Mouse (Mus musculus) urinary bladder, adult 18-20 months (tissue): ENCODE measurements around the gene Qrich1.

Experiments
- DNase-seq, 2 experiments: peaks; one replicate each; pipeline ENCODE4 v3.0.0; 2022; ENCODE audit warnings: low spot score in 2 of 2, mixed read lengths in 2 of 2

The Qrich1 gene

DNA sequence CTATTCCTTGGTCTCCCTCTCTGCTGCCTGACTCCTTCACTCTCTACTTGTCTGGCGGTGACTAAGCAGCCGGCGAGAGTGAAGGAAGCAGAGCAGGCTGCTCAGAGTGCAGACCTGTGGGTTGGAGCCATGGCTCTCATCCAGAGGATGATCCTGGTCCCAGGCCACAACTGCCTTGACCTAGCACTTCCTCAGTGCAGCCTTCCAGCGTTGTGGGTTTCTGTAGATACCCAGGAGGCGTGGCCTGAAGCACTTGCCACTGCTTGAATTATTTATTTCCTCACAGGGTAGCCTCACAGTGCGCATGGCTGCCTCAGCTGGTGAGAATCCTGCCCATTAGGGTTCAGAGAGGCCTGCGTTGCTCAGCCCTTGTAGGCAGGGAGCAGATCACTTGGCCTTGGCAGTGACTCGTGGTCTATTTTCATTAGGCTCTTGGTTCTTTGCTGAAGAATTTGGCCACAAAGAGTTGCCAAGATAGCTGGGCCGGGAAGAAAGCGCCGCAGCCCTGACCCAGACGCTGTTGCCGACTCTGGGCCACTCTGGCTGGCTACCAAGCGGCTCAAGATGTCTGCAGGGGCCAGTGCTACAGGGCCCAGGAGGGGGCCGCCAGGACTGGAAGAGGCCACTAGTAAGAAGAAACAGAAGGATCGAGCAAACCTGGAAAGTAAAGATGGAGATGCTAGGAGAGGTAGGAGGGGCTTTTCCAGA, 24.4 kb upstream of the Qrich1 start:
- no peak for DNase-seq

DNA sequence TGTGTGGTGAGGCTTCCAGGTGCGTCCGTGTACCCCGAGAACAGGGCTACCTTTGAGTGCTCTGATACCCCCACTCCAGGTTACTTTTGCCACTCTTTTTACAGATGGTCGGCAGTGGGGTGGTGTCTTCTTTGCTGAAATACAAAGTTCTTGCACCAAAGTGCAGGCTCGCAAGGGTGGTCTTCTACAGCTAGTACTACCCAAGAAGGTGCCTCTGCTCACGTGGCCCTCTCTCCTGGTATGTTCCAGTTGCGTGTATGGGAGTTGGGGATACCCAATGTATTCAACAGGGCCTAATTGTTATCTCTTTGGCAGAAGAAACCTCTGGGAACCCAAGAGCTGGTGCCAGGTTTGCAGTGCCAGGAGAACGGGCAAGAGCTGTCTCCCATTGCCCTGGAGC, 23.4 kb upstream of the Qrich1 start:
- DNase-seq, result no peak

DNA sequence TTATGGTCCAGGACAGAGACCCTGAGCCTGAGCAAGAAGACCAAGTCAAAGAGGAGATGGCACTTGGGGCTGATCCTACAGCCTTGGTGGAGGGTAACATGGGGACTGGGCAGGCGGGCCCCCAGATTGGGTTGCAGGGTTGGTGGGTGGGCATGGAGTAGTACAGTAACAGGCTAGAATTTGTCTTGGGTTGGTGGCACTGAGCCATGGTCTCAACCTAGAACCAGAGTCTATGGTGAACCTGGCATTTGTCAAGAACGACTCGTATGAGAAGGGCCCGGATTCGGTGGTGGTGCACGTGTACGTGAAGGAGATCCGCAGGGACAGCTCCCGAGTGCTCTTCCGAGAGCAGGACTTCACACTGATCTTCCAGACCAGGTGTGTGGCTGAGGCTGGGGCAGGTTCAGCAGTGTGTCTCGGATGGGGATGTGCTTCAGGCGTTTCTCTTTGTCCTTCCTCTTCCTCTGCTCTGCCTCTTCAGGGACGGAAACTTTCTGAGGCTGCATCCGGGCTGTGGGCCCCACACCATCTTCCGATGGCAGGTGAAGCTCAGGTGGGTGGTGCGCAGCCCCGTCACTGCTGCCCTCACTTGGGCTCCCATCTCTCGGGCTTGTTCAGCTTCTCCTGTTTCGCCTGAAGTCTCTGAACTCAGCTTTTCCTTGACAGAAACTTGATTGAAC, 22.3 kb upstream of the Qrich1 start:
- DNase-seq, result no peak

DNA sequence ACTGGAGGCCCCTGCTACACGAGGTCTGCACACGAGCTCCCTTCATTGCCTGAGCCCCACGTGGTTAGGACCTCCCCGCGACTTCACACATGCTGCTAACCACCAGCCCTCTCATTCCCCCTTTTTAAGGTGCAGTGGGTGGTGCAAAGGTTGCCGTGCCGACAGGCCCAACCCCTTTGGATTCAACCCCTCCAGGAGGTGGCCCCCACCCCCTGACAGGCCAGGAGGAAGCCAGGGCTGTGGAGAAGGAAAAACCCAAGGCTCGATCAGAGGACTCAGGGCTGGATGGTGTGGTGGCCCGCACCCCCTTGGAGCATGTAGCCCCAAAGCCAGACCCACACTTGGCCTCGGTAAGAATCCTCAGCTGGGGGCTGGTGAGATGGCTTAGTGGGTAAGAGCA, 21.7 kb upstream of the Qrich1 start:
- no peak for DNase-seq

DNA sequence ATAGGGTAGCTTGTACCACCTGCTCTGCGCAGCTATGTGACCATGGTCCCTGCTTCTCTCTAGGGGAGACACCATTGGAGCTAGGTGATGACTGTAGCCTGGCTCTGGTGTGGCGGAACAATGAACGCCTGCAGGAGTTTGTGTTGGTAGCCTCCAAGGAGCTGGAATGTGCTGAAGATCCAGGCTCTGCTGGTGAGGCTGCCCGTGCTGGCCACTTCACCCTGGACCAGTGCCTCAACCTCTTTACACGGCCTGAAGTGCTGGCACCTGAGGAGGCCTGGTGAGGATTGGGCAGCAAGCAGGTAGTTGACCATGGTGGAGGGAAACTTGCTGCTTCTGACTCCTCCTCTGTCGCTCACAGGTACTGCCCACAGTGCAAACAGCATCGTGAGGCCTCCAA, 17.4 kb upstream of the Qrich1 start:
- no peak for DNase-seq

DNA sequence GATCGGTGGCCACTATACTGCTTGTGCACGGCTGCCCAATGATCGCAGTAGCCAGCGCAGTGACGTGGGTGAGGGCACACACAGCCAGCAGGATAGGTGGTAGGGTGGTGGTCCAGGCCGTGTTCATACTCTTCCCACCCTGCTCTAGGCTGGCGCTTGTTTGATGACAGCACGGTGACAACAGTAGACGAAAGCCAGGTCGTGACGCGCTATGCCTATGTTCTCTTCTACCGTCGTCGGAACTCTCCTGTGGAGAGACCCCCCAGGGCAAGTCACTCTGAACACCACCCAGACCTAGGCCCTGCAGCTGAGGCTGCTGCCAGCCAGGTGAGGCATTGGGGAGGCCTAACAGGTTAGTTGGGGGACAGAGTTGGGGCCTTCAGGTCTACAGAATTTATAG, 16.7 kb upstream of the Qrich1 start:
- DNase-seq, result no peak

DNA sequence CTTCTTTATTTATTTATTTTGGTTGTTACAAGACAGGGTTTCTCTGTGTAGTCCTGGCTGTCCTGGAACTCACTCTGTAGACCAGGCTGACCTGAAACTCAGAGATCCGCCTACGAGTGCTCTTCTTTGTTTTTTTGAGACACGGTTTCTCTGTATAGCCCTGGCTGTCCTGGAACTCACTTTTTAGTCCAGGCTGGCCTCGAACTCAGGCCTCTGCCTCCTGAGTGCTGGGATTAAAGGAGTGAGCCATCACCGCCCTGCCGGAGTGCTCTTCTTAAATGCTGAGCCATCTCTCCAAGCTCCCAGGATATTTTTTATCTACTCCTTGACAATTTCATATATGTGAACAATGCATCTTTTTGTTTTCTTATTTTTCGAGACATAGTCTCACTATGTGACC, 9.7 kb upstream of the Qrich1 start:
- no peak for DNase-seq

DNA sequence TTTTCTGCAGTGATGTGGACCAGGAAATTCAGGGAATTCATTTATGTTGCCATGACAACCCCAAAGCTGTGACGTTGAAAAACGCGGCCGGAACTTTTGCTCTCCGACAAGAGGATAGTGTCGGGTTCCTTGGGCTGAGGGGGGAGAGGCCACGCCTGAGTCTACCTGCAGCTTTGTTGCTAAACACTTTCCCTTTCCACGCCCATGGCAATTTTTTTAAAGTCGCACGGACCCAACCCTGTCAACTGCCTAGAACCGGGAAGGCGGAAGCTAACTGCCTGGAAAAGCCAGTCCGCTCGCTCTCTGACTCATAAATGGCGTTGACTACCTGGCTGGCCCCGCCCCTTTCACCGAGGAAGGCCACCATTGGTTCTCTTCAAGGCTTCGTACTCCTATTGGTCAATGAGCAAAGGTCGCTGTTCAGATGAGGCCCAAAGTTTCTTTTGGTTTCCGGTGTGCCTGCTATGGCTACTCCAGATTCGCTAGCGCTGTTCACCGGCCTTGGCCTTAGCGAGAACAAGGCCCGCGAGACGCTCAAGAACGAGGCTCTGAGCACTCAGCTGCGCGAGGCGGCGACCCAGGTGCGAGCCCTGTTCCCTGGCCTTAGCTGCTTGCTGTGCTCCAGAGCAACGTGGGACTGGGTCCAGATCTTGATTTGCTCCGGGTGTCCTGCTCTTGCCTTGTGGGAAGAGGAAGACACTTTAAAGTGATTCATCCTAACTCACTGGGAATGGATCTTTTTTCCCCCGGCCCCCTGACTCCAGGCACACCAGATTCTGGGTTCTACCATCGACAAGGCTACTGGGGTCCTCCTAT, 8.8 kb upstream of the Qrich1 start, which contains the start of gene Qars:
Gene Qars (plus strand): TSS at position 88 of the 816 bp plus-strand sequence.
- DNase-seq, result peak; percentile 78 to 94

DNA sequence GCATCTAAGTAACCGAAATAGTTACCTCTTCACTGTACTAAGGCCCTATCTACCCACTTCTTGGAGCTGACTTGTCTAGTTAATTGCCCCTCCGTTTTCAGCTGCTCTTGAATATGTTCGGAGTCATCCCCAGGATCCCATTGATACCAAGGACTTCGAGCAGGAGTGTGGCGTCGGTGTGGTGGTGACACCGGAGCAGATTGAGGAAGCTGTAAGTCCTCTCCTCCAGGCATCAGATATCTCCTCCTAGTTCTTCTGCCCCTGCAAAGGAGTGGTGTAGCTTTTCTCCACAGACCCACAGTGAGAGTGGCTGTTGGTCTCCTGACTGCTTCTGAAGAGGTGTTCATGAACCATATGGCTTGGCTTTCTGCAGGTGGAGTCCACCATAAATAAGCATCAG, 7.8 kb upstream of the Qrich1 start:
- DNase-seq, result no peak

DNA sequence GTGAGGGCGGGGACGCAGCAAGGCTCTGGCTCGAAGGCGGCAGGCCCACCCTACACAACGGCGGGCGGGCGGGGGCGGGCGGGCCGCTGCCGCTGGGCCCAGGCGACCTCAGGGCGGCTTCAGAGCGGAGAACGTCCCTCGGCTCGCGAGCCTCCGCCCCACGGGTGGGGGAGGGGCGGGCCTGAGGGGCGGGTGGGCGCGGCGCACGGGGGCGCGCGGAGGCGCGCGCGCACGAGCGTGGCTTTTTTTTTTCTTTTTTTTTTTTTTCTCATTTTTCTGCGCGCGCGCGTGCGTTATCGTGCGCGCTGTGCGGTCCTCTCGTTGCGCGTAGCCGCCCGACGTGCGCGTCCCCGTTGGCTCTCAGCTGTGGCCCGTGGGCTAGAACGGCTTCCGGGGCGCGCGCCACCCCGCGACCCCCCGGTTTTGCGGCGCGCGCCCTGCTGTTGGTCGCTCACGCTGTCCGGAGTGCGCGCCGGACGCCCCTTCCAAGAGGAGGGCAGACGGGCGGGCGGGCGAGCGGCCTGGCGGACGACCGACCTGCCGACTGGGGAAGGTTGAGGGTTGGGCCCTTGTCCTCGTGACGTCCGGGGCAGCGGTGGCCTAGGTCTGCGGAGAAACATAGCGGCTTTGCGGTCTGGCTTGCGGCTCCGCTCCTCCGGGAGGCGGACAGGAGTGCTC, 786 bp downstream of the Qrich1 start:
- DNase-seq, result peak; percentile 61 to 79

DNA sequence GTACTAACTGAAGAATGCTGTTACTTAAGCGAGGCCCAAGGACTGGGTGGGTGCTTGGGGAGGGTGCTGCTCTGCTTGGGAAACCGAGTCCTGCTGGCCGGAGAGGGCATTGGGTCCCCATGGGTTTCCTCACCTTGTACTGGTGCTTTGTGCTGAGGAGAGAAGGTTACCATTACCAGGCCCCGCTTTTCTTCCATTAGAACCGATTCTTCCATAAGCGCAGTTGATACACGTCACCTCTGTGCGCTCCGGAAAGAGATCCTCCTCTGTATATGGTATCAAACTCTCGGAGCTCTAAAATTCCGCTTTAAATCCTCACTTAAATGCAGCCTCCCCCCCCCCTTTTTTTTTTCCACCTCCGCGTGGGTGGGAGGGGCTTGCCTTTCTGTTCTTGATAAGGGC, 1.3 kb downstream of the Qrich1 start:
- no peak for DNase-seq

DNA sequence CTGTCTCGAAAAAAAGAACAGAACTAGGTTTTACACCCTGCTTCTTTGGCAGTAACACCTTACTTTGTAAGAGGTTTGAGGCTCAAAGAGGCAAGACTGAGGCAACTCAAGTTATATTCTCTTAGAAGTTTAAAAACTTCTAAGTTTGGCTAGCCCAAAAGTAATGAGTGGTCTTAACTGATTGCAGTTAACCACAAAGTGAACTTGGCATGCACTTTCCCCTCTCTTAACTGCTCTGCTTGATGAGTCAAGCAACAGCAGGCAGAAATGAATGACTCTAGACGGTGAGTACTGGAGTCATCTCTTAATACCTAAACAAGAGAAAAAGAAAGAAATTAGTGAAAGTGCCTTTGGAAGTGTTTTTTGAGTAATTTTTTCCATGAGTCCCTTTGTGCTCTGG, 5.0 kb downstream of the Qrich1 start:
- DNase-seq, result no peak

DNA sequence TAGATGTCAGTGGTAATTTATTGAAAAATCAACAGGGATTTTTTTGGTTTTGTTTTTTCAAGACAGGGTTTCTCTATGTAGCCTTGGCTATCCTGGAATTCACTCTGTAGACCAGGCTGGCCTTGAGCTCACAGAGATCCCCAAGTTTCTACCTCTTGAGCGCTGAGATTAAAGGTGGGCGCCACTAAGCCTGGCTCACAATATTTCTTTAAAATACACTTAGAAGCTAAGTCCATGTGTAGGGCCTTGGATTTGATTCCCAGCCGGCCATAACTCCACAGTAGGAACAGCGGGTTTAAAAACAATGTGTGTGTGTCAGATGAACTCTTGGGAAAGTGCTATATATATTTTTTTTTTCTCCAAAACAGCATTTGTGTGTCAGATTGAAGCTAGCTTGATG, 6.7 kb downstream of the Qrich1 start:
- DNase-seq, result no peak

DNA sequence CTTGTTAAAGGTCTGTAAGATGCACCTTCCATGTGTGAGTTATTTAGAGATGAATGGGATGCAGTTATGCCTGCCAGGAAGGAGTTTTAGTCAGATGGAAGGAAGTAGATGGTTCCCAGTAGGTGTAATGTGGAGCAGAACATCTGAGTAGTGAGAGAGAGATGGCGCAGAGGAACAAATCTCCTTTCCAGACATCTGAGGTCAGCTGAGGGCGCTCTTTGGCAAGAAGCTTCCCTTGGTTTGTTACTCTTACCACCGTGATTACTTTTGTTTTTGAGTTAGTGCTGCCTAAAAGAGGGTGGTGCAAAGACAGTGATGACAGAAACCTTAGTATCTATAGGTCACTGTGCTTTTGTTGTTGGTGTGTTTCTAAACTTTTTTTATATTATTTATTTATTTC, 8.8 kb downstream of the Qrich1 start:
- no peak for DNase-seq

DNA sequence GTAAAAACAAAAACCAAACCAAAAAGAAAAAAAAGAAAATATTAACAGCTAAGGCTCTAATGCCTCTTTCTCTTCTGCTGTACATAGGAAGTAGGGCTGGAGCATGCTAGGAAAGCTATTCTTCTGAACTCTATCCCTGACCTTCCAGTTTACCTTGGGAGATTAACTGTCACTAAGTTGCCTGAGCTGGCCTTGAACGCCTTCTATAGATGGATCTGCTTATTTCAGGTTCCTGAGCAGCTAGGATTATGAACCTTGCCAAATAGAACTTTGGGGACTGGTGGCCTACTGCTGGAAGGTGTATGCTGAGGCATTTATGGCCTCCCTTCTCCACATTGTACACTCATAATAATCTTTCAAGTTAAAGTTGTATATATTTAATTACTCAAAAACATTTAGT, 14.3 kb downstream of the Qrich1 start:
- DNase-seq, result no peak

DNA sequence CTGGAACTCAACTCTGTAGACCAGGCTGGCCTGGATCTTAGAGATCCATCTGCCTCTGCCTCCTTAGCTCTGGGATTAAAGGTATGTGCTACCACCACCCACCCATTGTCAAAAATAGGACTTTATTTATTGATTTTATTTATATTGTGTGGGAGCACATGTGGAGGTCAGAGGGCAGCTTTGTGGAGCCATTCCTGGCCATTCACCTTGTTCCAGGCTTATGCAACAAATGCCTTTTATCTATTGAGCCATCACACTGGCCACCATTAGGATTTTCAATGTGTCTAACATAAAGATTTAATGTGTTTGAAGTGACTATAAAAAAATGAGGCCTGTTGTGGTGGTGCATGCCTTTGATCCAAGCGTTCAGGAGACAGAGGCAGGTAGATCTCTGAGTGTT, 14.9 kb downstream of the Qrich1 start:
- no peak for DNase-seq

DNA sequence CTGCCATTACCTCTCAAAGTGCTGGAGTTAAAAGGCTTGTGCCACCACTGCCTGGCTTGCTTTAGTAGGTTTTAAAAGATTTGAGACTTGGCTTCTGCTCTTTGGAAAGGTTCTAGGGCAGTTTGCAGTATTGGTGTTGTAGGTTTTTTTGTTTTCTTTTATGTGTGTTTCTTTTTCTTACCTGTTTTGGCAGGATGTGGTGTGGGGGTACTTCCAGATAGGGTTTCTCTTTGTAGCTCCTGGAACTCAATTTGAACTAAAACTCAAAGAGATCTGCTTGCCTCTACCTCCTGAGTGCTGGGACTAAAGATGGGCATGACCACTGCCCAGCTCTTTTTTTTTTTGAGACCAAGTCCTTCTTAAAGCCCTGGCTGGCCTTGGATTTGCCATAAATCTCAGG, 24.2 kb downstream of the Qrich1 start:
- DNase-seq, result no peak

DNA sequence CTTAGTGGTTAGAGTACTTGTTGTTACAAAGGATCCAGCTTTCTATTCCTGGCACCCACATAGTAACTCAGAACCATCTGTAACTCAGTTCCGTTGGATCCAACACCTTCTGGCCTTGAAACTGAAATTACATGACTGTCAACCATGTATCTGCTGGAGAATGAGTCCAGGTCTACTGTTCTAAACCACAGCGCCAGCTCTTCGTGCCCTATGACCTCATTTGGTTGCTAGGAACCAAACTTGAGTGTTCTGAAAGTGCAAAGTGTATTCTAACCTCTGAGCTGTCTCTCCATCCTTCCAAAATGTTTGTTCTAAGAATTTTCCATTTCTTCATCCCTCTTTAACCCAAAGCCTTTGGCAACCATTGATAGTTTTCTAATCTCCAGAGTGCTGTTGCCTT, 29.4 kb downstream of the Qrich1 start:
- DNase-seq, result no peak

DNA sequence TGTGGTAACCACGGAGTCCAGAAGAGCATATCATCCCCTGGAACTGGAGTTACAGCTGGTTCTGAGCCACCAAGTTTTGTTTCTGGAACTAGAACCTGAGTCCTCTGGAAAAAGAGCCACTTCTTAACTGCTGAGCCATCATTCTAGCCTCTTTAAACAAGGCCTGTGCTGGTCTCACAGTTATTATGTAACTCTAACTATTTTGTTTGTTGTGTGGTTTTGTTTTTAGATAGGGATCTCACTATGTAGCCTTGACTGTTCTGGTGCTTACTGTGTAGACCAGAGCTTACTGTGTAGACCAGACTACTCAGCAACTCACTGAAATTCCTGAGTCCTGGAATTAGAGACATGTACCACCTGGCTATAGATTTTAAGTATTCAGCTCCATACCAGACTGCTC, 30.3 kb downstream of the Qrich1 start:
- DNase-seq, result no peak

DNA sequence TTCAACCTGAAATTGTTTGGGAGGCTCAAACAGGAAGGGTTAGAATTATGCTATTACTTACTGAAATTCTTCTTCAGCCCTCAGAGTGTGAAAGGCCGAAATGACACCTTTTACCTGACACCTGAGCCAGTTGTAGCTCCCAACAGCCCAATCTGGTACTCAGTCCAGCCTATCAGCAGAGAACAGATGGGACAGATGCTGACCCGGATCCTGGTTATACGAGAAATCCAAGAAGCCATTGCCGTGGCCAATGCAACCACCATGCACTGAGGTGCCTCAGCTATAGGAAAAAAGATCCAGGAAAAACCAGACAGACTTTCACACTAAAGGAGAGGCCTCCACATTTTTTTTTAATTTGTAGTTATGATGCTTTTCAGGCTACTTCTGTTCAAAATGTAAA, 42.6 kb downstream of the Qrich1 start:
- no peak for DNase-seq

DNA sequence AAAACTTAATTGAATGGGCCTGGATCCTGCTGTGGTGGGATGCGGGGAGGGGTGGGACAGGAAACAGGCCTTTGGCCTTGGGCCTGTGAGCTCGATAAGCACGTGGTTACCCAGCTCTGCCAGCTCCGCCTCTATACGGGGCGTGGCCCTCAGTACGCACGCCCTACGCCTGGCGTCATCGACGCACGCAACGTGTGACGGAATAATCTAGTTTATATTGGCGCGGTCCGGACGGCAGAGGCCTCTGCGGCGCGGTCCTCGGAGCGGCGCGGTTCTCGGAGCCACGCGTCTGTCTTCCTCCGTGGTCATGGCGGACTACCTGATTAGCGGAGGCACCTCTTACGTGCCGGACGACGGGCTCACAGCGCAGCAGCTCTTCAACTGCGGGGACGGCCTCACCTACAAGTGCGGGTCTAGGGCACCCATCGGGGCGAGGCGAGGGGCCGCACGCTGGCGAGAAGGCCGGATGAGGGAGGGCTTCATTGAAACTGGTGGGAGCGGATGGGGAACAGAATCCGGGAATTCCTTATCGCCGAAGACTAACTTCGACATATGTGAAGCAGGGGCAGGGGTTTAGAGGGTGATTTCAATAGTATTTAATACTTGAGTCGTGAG, 43.7 kb downstream of the Qrich1 start, which contains the start of gene Impdh2:
Gene Impdh2 (plus strand): TSS at position 60 of the 615 bp plus-strand sequence.
- DNase-seq, result peak; percentile 89 to 90

DNA sequence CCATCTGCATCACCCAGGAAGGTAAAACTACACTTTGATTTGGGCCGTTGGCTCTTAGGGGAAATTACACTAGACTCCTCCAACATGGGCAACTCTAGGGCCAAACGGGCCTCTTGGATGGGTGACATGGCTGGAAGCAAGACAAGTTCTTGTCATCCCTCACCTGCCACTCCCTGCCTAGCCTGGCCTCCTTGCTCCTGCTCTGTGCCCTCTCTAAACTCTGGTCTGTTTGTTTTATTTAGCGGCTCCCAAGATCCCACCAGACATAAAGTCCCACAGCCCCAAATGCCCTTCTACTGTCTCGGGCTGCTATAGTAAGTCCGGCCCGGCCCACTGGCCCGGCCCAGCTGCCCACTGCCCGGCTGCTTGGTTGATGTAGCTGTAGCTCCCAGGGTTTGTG, 47.1 kb downstream of the Qrich1 start:
- no peak for DNase-seq
